Mouse (Mus musculus): ENCODE results near the gene Ttc9.

The Ttc9 gene

GRCm38 (mm10) chr12:81658086-81658485, 27.0 kb downstream of the Ttc9 start:
- DNase-seq (ENCODE audit: extremely low spot score): no peak

GRCm38 (mm10) chr12:81662076-81662475, 31.0 kb downstream of the Ttc9 start:
- DNase-seq (ENCODE audit: extremely low spot score): no peak

- no peak for DNase-seq (ENCODE audit: extremely low spot score)
Observed at GRCm38 (mm10) chr12:81663116-81663515, 32.1 kb downstream of the Ttc9 start.

- no peak for DNase-seq (ENCODE audit: extremely low spot score)
Observed at GRCm38 (mm10) chr12:81663906-81664305, 32.9 kb downstream of the Ttc9 start.

GRCm38 (mm10) chr12:81668406-81668805, 37.4 kb downstream of the Ttc9 start:
- no peak for DNase-seq (ENCODE audit: extremely low spot score)

GRCm38 (mm10) chr12:81675557-81675956, 44.5 kb downstream of the Ttc9 start:
- no peak for DNase-seq (ENCODE audit: extremely low spot score)

GRCm38 (mm10) chr12:81679807-81680529, 48.9 kb downstream of the Ttc9 start:
- DNase-seq (ENCODE audit: extremely low spot score): no peak

GRCm38 (mm10) chr12:81683395-81683794, 52.3 kb downstream of the Ttc9 start:
- DNase-seq (ENCODE audit: extremely low spot score): no peak

- no peak for DNase-seq (ENCODE audit: extremely low spot score)
Observed at GRCm38 (mm10) chr12:81684096-81684495, 53.0 kb downstream of the Ttc9 start.

GRCm38 (mm10) chr12:81685981-81686380, 54.9 kb downstream of the Ttc9 start:
- no peak for DNase-seq (ENCODE audit: extremely low spot score)

GRCm38 (mm10) chr12:81686406-81687117, 55.5 kb downstream of the Ttc9 start:
- DNase-seq (ENCODE audit: extremely low spot score): no peak

- no peak for DNase-seq (ENCODE audit: extremely low spot score)
Observed at GRCm38 (mm10) chr12:81687873-81688272, 56.8 kb downstream of the Ttc9 start.

GRCm38 (mm10) chr12:81688537-81688936, 57.5 kb downstream of the Ttc9 start:
- DNase-seq (ENCODE audit: extremely low spot score): no peak

GRCm38 (mm10) chr12:81689505-81690056, 58.5 kb downstream of the Ttc9 start:
- DNase-seq (ENCODE audit: extremely low spot score): no peak

GRCm38 (mm10) chr12:81690111-81690510, 59.1 kb downstream of the Ttc9 start:
- DNase-seq (ENCODE audit: extremely low spot score): no peak

- DNase-seq (ENCODE audit: extremely low spot score): no peak
Observed at GRCm38 (mm10) chr12:81690751-81691150, 59.7 kb downstream of the Ttc9 start.

- no peak for DNase-seq (ENCODE audit: extremely low spot score)
Observed at GRCm38 (mm10) chr12:81691177-81691730, 60.2 kb downstream of the Ttc9 start.

GRCm38 (mm10) chr12:81698011-81698410, 67.0 kb downstream of the Ttc9 start:
- no peak for DNase-seq (ENCODE audit: extremely low spot score)

- no peak for DNase-seq (ENCODE audit: extremely low spot score)
Observed at GRCm38 (mm10) chr12:81702903-81703302, 71.9 kb downstream of the Ttc9 start.

- DNase-seq (ENCODE audit: extremely low spot score): no peak
Observed at GRCm38 (mm10) chr12:81712618-81713017, 81.6 kb downstream of the Ttc9 start.

Data from embryo, embryonic 9.5 days (tissue).